Mouse (Mus musculus) gastrocnemius, postnatal 4 days (tissue): ENCODE measurements at regions not wholly inside any gene's neighbourhood (a gene's known extent, or its start where the extent isn't known, plus 50 kb on each side); places are given as distances from the start of the nearest gene placed in this dataset.

ENCODE experiments used
- DNase-seq, 2 experiments: peaks; one replicate each; pipeline ENCODE4 v3.0.0; 2021 to 2022; ENCODE audit warnings: low spot score in 2 of 2, mixed read lengths in 2 of 2

DNA sequence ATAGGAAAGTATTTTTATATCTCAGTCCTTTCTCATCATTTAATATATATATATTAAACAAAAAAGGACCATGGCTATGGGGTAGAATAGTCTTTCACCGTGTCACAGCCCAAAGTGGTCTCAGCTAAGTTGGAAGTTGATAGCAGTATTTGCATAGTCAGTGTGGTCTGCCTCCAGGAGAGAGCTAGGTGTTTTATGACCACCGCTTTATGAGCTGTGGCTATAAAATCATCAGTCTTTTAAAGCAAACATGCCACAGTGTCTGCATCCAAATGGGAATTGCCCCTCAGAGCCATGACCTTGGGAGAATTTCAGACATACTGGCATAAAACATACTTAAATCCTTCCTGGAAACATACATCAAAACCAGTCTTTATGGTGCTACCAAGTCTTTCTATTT lies 140.9 kb upstream of the Cdkn2b start:
- no peak for DNase-seq

DNA sequence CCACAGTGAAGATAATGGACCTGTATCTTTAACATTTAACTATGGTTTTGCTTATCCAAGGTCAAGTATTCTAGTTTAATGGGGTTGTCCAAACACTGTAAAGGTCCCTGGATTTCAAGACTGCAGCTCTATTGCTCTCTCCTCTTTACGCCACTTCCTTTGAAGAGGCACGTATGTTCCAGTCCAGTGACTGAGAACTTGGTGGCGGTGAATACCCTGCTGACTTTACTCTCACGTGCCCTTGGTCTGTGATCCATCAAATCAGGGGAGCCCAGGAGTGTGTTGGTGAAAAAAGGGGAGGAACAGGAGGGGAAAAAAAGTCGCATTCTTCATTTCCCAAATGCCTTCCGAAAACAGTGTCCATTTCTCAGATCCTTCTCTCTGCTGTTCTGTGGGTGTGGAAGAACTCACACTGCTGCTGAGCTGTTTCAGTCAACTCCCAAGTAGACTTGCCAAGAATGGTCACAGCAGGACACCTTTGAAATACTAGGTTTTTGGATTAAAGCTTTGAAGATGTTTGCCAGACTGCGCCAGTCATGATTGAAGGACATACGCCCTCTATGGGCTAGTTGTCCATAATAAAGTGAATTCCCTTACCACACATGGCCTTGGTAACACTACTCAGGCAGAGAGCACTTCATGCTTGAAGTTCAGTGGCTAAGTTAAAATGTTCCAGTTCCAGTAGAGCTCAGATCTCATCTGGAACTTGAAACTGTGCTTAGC lies 136.1 kb upstream of the Cdkn2b start:
- DNase-seq: no peak

DNA sequence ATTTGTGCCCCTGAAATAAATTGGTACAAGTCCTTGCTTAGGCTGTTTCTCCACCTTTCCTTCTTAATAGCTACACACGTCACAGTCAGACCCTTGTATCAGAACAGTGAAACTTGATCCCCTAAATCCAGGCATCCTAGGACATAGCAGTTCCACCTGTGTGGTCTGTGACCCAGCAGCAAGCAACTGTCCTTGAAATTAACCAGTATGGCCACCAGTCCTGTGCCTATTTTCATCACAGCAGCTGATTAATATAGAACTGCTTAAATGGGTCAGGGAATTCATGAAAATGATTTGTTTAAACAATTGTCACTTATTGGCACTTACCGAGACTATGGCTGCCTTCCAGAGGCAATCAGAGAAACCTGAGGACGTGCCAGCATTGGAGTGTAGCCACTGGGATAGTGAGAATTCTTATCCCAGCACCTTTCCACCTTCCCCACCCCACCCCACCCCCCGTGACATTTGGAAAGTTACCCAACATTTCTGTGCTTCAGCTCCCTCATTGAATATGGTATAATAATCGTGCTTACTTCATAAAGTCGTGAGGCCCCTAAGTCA lies 135.4 kb upstream of the Cdkn2b start:
- no peak for DNase-seq

DNA sequence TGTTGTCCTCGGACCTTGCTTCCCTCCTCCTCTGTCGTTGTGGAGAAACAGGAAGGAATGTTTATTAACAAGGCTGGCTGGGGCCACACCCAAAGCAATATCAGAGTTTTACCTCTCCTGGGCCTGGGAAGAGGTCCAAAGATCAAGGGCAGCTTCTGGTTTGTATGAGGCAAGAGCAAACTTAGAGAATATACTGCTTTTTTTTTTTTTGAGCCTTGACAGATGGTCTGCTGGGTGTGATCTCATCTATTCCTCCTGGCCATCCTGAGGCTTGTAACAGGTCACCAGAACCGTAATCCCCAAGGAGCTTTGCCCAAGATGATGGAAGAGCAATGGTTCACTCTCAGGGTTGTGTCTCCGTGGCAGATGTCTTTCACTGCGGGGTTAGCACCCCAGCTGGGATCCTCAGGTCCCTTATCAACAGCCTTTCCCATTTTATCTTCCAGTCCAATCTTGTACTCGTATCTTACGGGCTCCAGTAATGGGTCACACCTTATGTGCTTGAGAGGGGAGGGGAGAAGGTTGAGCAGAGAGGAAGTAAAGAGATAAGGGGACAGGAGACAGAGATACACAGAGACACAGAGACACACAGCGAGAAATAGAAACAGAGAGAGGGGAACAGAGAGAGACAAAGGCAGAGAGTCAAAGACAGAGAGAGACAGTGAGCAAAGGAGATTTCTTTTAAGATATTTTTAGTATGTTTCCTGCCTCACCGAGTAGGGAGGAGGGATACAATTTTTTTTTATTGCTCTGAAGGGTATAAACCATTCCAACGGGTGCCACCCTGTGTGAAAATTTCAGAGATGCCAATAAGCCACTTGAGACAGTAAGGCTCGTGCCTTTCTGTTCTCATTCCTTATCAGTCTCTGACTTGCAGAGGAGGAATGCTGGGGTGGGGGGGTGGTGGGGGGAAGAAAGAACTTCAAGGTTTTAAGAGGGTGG lies 134.6 kb upstream of the Cdkn2b start:
- no peak for DNase-seq

DNA sequence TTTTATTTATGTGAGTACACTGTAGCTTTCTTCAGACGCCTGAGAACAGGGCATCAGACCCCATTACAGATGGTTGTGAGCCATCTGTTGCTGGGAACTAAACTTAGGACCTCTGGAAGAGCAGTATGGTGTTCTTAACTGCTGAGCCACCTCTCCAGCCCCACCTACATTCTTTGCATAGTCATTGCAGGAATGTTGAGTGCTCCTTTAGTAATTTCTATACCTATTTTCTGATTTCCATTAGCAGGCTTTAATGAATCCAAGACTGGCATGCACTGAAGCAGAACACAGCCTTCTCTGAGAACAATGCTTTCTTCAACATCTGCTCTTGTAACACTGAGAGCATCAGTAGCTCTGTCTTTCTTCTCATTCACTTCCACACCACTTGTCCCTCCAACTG lies 131.7 kb upstream of the Cdkn2b start:
- no peak for DNase-seq

DNA sequence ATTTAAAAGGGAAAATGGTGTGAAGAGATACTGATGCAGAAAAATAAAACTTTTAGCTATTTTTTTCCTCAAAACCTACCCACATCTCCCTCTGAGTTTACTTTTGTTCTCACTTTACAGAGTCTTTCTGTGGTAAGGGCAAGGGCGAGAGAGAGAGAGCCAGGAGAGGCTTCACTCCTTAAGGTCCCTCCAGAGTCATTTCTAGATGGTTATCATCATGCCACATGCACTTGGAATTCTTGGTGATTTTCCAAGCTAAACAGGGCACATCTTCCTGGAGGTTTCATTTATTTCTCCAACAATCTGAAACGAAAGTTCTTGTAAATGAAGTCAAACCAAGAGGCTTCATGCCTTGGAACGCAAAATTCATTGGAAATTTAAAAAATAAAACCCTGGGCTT lies 130.0 kb upstream of the Cdkn2b start:
- no peak for DNase-seq

DNA sequence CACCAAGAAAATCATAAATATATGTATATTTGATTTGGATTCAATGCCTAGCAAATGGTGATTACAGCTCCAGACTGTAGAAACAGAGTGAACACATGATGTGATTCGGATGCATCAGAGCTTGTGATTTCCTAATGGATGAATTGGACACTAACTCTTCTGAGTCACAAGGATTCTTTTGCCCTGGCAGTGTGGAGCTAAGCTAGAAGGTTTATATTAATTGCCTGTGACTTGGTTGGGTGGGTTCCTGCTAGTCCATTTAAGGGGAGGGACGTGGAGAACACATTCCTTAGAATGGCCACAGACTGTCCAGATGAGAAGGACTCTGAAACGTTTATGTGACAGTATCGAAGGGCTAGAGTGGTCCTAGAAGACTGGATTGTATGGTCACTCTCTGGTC lies 129.5 kb upstream of the Cdkn2b start:
- DNase-seq: no peak

DNA sequence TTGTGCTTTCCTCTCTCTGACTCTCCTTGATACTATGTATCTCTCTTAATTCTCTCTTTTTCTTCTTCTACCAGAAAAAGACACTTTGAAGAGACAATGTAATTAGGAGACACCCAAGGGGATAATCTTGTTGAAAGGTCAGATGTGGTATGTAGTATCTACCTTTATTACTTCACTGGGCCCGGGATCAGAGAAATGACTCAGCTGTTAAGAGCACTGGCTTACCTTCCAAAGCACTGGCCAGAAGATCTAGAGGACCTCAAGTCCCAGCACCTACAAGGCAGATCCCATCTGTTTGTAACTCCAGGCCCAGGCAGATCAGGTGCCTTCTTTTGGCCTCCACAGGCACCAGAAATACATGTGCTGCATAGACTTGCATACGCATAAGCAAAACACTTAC lies 127.8 kb upstream of the Cdkn2b start:
- DNase-seq: no peak

DNA sequence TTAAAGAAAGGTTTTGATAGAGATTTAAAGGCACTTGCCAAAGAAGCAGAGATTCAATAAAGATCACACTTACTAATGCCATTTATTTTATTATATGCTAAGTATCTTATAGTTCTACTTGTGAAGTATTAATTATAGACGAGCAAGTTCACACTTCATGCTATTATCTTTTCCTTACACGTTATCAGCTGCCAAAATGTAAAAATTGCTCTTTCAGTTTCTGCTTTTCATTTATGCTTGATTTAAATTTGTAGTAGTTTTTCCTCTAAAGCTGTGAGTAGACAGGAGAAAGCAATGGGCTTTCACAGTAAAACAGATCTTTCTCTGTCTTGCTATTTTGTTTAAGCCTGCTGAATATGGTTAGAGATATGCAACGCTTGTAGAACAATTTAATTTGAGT lies 125.9 kb upstream of the Cdkn2b start:
- DNase-seq: no peak

DNA sequence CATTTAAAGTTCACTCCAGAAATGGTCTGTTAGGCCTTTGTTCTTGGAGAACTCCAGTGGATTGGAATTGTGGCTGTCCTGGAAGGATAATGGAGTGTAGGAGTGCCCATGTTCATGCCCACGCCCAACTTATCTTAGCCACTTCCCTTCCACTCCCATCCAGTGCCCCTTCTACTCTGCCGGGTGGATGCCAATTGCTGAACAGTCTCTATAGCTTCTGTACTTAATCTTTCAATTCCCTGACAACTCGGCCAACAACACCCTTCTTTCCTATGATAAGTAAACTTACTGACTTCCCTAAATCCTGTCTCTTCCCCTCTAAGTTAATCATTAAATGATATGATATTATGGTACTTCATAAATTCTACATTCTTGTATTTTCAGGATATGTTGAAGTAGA lies 123.3 kb upstream of the Cdkn2b start:
- no peak for DNase-seq

DNA sequence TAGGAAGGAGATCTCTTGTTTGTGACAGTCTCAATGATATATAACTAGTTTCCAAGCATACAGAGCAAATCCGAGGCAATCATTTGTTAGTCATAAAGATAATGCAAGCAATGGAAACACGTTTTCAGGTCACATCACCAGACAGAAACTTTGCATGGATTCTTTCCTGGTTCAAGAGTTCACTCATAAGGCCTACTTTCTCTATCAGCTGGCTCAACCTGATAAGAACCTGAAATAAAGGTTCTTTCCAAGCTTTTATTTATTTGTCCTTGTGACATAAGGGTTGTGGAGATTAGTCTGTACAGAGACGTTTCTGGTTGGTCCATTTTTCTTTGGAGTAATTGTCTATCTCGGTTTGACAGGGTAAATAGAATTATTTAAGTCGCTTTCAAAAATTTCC lies 122.7 kb upstream of the Cdkn2b start:
- DNase-seq: no peak

DNA sequence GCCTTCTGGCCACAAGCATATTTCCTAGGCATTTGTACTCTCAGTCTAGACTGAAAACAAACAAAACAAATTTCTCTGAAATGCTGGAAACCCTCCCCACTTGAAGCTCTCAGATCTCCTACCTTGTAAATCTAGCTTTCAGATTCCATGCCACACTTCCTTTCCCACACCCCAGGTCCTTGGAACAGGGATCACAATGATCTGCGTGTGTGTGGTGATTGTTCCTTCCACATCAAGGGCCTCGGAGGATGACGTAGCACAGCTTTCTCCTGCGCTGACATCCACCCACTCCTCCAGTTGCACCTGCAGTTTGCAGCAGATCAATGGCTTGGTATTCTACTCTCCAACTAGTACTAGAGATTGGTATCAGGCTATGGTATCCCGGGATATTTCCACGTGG lies 120.7 kb upstream of the Cdkn2b start:
- no peak for DNase-seq

DNA sequence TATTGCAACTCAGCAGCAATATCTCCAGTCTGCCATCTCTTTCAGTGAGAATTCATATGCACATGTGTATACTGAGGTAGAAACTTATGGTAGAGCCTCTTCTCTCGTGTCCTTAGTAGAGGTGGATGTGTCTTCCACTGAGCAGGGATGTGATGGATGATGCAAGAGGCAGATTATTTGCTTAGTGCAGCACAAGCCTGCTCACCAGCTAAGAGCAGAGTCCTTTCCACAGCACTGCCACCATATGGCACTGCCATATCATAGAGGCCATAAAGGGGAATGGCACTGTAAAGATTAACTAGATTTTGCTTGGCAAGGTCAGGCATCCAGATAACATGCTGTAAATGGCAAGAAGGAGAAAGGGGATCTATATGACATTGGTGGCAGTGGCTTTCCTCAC lies 117.6 kb upstream of the Cdkn2b start:
- DNase-seq: no peak

DNA sequence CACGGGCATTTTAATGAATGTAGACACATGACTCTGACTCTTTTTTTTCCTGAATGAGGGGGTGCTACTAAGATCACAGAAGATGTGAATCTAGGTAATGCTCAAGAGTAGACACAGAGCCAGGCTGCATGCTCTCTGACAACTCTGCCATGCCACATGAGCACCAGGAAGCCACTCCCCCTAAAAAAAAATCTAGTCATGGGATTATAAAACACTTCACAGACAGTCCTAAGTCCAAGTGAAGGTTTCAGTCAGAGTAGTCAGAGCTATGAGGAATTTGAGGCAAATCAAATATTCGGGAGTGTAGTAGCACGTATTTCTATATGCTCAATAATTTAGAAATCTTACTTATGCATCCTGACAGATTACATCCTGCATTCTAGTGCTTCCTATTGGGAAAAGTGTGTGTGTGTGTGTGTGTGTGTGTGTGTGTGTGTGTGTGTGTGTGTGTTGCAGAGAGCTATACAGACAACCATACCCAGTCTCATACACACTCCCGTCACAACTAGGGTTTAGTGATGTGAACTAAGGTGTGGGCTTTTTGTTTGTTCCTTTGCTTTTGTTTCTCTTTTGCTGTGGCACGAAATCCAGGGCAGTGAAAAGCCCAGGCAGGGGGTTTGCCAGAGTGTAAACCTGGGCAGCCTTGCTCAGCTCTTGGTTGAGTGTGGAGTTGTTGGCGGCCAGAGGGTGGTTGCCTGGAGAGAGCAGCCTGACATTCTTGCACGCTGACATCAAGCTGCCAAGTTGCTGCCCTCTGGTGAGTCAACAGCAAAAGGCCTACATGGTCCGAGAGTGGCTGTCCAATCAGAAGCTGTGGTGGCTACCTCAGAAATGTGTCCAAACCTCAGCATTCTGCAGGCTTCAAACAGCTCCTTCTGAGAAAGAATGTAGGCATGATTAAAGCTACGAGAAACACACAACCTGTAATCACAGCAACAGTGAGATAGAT lies 116.8 kb upstream of the Cdkn2b start:
- DNase-seq: peak in 1 of 2 experiments; percentile 13

DNA sequence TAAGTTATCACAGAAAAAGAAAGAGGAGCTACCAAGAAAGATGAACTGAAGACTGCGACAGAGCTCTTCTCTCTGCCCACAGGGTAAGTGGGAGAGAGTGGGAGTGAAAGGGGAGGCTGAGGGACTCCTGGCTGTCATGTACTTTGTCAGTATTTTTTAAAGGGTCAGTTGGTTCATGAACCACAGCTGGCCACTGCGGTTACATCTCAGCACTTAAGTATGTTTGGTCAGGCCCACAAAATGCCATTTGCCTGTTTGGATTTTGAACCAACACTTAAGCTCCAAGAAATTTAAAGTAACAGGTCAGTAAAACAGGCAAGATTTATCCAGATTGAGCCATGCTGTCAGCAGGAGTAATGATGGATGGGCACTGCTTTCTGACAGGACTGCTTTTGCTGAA lies 115.1 kb upstream of the Cdkn2b start:
- no peak for DNase-seq

DNA sequence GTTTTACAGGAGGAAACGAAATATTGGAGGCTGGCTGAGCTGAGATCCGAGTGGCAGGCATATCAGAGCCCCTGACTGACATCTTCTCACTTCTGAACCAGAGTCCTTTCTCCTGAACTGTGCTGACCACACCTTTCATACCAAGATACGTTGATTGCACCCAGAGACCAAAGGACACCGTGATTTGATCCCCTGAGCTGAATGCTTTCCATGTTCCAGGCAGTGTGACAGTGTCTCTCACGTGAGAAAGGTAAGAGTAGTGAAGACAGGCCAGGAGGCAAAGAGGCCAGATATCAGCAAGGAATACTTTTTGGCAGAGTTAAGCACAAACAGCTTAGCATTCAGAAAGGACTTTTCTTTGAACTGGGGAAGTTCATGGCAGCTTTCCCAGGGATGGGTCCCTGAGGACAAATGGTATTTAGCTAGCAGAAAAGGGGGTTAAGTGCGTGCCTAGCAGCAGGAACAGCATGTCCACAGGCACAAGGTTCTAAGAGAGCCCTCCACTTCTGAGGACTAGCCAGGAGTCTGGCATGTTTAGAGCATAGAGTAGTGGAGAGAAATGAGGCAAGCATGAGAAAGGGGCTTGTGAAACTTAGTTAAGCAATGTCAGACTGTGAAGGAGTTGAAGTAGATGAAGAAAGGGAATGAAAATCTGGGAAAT lies 111.0 kb upstream of the Cdkn2b start:
- DNase-seq: peak in 1 of 2 experiments; percentile 54

DNA sequence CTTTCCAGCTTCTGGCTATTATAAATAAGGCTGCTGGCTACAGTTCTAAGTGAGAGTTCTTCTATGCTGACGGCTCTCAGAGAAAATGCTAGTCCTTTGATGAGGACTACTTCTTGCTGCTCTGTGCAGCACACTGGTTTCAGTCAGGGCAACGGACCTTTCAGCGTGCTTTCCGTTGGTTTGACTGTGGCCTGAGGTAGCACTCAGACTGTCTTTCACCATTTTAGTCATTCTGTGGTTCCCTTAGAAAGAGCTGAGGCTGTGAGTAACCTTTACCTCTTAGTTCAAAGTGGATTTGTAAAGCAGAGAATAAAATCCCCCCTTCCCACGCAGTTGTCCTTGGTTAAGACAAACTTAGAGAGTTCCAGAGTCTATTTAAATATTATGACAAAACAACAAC lies 110.0 kb upstream of the Cdkn2b start:
- no peak for DNase-seq

DNA sequence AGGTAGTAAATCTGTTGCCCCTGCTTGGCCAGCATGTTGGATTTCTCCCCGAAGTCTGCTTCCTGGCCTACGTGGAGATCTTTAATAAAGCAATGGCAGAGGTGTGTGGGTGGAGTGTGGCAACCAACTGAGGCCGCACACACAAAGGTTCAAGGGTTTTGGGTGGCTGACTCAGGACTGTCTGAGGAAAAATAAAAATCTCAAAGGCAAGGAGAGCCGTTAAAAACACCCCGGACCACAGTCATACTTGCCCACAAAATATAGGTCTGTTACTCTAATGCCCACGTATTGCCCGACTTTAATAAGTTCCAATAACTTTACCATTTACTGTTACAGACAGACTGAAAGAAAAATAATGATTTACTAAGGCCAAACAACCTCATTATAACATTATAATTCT lies 108.7 kb upstream of the Cdkn2b start:
- no peak for DNase-seq

DNA sequence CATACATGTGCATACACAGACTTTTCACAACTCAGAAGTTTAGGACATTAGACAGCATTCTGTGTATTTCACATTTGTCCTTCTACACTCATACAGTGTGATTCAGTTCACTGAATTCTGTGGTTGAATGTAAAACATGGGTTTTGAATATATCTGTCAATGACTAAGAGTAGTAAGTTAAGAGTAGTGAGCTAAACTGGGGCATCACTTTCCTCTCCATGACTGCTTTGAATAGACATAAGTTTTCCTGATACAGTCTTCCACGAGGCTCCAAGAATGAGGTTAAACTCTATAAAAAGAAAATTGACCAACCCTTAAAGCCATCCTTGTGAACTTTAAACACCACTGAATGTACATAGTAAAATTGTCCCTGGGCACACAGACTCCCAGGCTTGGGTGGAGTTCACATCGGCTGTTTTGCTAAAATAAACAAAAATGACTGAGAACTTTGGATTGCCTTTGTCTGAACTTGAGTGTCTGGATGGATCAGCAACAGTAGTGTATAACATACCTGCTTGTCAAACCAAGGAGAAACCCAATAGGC lies 94.9 kb upstream of the Cdkn2b start:
- no peak for DNase-seq

DNA sequence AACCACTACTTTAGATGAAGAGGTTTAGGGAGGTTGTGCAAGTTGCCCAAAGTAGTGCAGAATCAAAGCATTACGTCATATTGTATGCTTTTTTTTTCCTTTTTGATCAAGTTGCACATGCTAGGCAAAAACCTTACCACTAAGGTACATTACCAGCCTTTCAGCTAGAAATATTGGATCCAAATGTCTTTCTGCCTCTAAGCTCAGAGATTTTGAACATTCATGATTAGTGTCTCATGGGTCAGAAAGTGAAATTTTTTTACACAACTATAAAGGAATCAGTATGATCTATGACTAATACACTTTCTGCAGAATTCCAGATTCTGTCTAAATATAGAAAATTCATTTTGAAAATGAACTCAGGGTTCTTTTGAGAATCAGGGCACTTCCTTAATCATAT lies 92.3 kb upstream of the Cdkn2b start:
- DNase-seq: no peak
